Mouse (Mus musculus) v-Abl transformed pro-B cells (cell line): Measurements from ENCODE around the gene Myom1.

ENCODE experiments used
- in situ Hi-C, 2 experiments: fragments of 400-800 bp; cut with MboI; formaldehyde crosslinking; loops; one replicate each; pipeline ENCODE4 v1.15.1; 2025; ENCODE audit not compliant: unreplicated experiment in 2 of 2

Myom1 gene

DNA sequence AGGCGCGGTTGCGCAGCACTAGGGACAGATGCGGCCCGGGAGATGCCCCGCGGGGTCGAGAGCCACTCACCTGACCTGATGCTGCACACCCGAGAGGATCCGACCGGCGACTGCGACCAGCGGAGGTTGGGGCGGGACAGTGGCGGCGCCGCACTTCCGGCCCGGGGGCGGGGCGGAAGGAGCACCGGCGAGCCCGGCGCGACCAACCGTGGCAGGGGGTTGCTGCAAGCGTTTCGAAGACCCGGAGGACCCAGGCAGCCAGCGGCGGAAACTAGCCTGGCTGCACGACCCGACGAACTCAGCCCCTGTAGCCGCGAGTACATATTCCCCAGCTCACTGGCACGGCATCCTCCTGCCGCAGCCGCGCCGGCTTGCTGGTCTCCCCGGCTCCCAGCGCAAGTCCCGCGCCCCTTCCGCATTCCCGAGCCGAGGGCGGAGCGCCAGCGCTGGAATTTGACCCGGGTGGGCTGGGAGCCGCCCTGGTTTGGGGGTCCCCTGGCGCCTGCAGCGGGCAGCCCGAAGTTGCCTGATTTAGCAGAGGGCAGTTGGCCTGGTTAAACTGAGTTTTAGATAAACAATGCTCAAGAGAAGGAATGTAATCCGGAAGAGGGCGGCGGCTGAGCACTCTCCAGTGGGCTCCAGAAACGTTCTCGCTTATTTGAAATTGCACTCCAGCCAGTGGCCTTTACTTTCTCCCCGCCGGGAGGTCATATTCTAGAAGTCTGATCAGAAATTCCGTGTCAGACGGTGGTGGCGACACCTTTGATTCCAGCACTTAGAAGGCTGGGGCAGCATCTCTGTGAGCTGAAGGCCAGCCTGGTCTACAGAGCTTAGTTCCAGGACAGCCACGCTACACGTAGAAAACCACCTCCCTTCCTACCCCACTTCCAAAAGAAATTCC lies 11.8 kb upstream of the Myom1 start:
- in situ Hi-C loops, result loop anchor here in 1 of 2 experiments (25.0 kb wide), 1 partner anchor 1578 kb away; no protein-coding TSS in a partner anchor

DNA sequence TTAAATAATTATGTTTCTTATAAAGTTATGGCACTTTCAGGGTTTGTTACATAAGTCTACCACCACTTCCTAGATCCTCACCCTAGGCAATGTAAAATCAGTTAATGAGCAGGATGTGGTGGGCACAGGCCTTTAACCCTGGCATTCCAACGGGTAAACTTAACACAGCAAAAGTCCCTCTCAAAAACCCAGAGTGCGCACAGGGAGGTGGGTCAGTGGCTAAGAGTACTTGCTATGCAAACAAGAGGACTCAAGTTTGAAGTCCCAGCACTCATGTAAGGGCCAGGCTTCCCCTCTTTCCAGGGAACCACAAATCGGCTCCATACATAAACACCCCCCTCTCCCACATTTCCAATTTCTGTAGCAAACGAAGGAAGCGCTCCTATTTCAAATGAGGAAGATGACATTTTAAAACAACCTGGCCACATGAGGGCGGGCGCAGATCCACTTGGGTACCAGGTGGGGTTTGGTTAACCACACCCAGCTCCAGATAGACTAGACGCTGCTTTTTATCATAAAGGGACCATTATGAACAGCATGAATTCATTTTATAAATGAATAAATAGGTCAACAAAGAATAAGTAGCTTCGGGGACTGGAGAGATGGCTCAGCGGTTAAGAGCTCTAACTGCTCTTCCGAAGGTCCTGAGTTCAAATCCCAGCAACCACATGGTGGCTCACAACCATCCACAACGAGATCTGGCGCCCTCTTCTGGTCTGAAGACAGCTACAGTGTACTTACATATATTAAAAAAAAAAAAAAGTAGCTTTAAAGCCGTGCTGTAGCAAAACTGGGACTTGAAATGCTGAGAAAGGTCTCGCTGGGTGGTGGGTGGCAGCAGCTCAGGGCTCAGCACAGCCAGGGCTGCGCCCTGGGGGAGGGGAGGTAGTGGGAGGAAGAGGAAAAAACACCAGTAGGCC lies 10.5 kb upstream of the Myom1 start:
- in situ Hi-C loops, result loop anchor here in 1 of 2 experiments (25.0 kb wide), 1 partner anchor 1580 kb away; no protein-coding TSS in a partner anchor

DNA sequence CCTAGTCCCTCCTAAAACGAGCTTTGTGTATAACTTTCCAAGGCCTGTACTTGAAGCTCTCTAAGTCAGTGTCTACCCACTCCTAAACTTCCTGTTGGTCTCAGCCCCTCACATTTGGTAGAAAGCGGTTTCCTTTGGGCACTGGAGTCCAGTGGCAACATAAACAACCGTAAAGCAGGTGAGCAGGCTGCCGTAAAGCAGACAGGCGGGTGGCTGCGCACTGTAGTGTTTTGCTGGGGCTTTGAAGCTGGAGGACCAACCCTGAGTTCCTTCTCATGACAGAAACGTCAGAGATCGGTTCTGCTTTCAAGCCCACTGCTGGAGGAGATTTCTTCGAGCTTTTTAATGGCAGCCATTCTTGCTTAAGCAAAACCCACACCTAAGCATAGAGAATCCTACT lies 9.8 kb upstream of the Myom1 start:
- in situ Hi-C loops, result loop anchor here in 1 of 2 experiments (25.0 kb wide), 1 partner anchor 1580 kb away; no protein-coding TSS in a partner anchor

GRCm38 (mm10) chr17:70993385-70993807 lies 9.0 kb upstream of the Myom1 start:
- in situ Hi-C loops, result loop anchor here in 1 of 2 experiments (25.0 kb wide), 1 partner anchor 1581 kb away; no protein-coding TSS in a partner anchor

- in situ Hi-C loops, result loop anchor here in 1 of 2 experiments (25.0 kb wide), 1 partner anchor 1582 kb away; no protein-coding TSS in a partner anchor
Measured at GRCm38 (mm10) chr17:70994671-70995070, 7.8 kb upstream of the Myom1 start.

DNA sequence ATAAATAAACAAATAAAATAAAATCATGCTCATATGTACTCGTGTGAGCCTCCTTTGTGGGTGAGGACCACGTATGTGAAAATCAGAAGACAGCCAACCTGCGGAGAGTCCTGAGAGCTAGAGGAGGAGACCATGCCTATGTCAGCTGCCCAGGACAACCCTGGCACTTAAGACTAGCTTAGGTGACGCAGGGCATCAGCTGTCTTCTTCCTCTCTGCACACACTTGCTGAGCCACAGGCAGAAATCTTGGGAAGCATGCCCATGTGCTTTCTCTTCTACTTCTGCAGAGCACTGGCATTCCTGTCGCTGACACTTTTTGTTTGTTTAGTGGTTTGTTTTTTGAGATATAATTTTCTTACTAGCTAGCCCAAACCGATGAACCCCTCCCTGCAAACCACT lies 6.9 kb upstream of the Myom1 start:
- in situ Hi-C loops, result loop anchor here in 1 of 2 experiments (25.0 kb wide), 1 partner anchor 1583 kb away; no protein-coding TSS in a partner anchor

- in situ Hi-C loops, result loop anchor here in 1 of 2 experiments (25.0 kb wide), 1 partner anchor 1586 kb away; no protein-coding TSS in a partner anchor
Measured at GRCm38 (mm10) chr17:70997836-70998235, 4.6 kb upstream of the Myom1 start.

DNA sequence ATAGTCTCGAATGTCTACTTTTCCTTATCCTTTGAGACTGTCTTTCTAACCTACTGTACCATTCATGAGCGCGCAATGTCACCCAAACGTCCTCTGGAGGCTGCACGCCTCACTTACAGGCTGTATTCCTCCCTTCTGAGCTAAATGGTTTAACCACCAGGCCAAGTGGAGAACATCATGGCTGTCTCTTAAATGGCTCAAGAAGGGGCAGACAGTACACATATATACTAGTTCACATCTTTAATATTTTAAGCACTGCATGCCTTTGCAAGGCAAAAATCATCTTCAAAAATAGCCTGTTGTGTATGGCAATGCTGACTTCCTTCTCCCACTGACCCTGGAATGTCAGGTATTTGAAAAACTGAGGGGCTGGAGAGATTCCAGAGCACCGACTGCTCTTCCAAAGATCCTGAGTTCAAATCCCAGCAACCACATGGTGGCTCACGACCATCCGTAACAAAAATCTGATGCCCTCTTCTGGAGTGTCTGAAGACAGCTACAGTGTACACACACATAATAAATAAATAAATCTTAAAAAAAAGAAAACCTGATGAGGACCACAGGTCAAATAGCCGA lies 3.9 kb upstream of the Myom1 start:
- in situ Hi-C loops, result loop anchor here in 1 of 2 experiments (25.0 kb wide), 1 partner anchor 1586 kb away; no protein-coding TSS in a partner anchor

DNA sequence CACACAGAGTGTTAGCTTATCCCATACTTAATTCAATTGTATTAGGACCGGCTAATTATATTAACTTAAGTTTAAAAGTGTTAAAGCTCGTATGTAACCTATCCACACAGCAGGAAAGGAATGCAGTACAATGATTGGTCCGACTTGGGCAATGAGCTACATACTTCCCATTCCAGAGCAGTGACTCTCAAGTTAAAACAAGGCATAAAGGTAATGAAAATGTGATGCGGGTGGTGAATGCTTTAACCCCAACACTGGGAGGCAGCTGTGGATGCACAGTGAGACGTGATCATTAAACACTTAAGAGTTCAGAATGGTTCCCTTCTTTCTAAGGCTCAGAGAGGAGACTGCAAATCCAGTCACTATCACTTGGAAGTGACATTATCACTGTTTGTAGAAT lies 3.2 kb upstream of the Myom1 start:
- in situ Hi-C loops, result loop anchor here in 1 of 2 experiments (25.0 kb wide), 1 partner anchor 1587 kb away; no protein-coding TSS in a partner anchor

- in situ Hi-C loops, result no loop called here
Measured at GRCm38 (mm10) chr17:71000255-71000654, 2.2 kb upstream of the Myom1 start.

DNA sequence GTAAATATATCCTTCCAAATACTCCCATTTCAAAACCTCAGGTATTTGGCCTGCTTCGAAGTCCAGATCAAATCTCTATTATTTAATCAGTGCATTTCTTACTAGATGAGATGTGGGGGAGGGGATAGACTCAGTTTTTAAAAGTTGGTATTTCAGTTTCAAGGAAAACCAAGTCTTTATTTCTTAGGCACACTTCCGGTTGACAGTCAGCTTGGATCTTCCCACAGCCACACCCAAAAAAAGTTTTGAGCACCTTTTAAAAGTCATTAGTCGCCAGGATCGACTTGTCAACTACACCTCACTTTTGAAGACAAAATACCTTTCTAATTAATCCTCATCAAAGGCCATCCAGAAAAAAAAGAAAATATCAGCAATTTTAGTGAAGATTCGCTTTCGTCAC lies 1.4 kb upstream of the Myom1 start:
- in situ Hi-C loops, result no loop called here

DNA sequence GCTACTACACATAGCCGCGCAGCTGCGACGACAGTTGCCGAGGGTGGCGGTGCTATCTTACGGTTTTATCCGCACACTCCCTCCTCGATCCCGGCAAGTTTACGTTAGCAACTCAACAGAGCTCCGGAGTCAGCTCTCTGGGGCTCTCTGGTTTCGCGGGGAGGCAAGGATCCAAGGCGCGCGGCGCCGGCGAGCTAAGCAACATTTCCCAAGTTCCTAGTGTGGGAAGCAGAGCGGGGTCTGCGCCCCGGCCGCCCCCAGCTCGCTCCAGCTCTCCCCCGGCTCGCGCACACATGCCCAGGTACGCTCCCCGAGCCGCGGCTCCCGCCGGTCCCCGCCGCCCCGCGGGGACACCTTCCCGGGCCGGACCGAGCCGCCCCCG lies 743 bp upstream of the Myom1 start:
- in situ Hi-C loops, result no loop called here

- in situ Hi-C loops, result no loop called here
Measured at GRCm38 (mm10) chr17:71002744-71003094, 286 bp downstream of the Myom1 start, which contains the start of gene Myl12a. Gene Myl12a (minus strand): TSS chr17:71002878.

DNA sequence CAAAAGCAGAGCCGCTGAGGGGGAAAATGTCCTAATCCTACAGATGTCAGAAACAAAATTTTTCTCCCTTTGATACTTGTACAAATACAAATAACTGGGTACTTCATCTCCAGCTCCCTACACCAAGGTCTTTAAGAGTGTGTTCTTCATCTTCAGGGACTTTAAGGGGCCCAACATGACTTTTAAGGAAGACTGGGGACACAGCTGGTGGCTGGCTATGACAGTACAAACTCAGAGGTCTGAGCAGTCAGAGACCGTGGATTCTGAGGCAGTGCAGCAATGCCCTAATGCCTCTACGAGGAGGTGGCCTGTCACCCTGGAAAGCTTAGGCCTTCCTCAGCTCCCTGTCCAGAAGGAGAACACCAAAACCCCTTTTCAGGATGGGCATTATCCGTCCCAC lies 679 bp downstream of the Myom1 start:
- in situ Hi-C loops, result no loop called here

- in situ Hi-C loops, result no loop called here
Measured at GRCm38 (mm10) chr17:71003721-71004120, 1.3 kb downstream of the Myom1 start.

GRCm38 (mm10) chr17:71004186-71004960 lies 1.9 kb downstream of the Myom1 start:
- in situ Hi-C loops, result no loop called here

- in situ Hi-C loops, result no loop called here
Measured at GRCm38 (mm10) chr17:71006976-71007375, 4.5 kb downstream of the Myom1 start.

- in situ Hi-C loops, result no loop called here
Measured at GRCm38 (mm10) chr17:71008676-71009075, 6.2 kb downstream of the Myom1 start.

DNA sequence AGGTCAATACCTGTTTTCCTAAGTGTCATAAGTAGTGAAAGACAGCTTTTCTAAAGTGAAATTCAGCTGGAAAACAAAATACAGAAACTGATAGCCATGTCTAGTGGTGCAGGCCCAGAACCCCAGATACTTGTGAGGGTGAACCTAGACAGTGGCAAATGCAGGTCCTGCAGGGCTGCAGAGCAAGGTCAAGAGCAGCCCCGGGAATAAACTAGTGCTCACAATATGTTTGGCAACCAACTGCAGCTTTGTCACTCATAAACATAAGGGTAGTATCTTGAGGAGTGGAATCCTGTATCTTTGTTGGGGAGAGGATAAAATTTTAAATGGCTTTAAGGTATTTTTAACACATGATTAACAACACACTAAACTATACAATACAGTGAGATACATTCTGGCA lies 7.3 kb downstream of the Myom1 start:
- in situ Hi-C loops, result no loop called here
